Mouse (Mus musculus) gonadal fat pad, adult 2 months (tissue): ENCODE results near the gene Clca3a1. TPM values are rescaled to one million over a fixed set of nuclear protein-coding genes. Genes with fewer than 3 reads are reported as not detected.

Experiments
- DNase-seq: peaks from one replicate; pipeline ENCODE4 v3.0.0-alpha.2; 2012; ENCODE audit warnings: low read depth
- polyA plus RNA-seq: library from polyadenylated mRNA; depleted of rRNA; stranded (reverse); fragments of >200 nt; gene quantifications from 2 replicates; pipeline ENCODE4 v1.2.3, GENCODE M21; 2012; rRNA removed

Gene Clca3a1
- polyA plus RNA-seq, 1 experiment: 4.6 TPM

DNA sequence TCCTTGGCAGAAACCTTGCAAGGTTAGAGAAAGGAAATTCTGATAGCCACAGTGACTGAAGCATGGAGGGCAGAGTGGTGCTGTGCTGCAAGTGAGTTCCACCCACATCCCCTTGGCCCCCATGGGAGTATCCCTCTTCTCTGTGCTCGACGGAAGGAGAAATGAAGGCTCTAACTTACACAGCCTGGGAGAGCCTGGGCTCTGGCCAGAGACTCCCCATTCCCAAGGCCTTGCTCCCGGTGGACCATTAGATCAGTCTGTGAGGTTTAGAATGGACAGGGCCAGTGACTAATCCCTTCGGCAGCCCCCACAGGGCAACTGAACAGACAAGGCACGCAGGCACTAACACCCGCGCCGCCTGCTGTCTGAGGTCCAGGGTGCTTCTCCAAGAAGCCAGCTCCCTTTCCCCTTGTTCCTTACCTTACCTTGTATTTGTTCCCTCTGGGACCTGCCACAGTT lies 81.0 kb downstream of the Clca3a1 start:
- no peak for DNase-seq

Other genes with a start within 250 kb of the Clca3a1 start
- 7.5 and 8.5 TPM in 2 replicates for gene Hs2st1, start 190.8 kb downstream of the Clca3a1 start, polyA plus RNA-seq
- gene Selenof, start 190.7 kb downstream of the Clca3a1 start, polyA plus RNA-seq: 180 and 192 TPM in 2 replicates
- gene Sh3glb1, start 40.6 kb downstream of the Clca3a1 start, polyA plus RNA-seq: 39.5 and 43.7 TPM in 2 replicates
- gene Clca3a2, start 58.5 kb upstream of the Clca3a1 start, polyA plus RNA-seq: 14.2 and 24.4 TPM in 2 replicates
- gene Clca3b, start 88.4 kb upstream of the Clca3a1 start, polyA plus RNA-seq: not detected in 2 replicates
- gene Clca4b, start 171.6 kb upstream of the Clca3a1 start, polyA plus RNA-seq: 0.03 and 0.06 TPM in 2 replicates
- not detected in 2 replicates for gene Clca4a, start 214.1 kb upstream of the Clca3a1 start, polyA plus RNA-seq